Mouse (Mus musculus): ENCODE data around the gene L3mbtl2. TPM values are rescaled to one million over a fixed set of nuclear protein-coding genes. Genes with fewer than 3 reads are reported as not detected.
"Not testable (repeated sequence)": the region's sequence is repeated elsewhere in the genome, so short reads cannot be mapped to it uniquely, and the experiment has no call there.

L3mbtl2 gene
- polyA plus RNA-seq, 1 experiment from 2014 or later, result 12.5 TPM

DNA sequence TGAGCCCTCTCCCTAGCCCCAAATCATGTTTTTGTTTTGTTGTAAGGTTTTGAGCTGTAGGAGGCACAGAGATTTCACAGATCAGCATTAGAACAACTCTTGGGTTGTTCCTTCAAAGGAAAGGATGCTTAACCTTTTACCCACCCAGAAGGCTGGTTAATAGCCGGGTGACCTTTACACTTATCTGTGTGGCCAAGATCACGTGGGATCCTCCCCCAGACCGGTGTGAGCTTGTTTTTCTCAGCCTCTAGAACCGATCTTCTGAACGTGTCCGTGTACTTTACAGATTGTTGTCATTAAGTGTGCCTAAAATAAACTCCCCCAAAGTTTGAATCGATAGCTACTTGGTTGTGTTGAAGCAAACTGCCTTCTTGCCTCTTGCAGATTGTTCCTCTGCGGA, 36.9 kb downstream of the L3mbtl2 start:
- H3K27me3 ChIP-seq (ENCODE audit: control insufficient read depth, insufficient read depth, low read depth, low read length), result peaks cover 4% of the 10 kb centered on the region

DNA sequence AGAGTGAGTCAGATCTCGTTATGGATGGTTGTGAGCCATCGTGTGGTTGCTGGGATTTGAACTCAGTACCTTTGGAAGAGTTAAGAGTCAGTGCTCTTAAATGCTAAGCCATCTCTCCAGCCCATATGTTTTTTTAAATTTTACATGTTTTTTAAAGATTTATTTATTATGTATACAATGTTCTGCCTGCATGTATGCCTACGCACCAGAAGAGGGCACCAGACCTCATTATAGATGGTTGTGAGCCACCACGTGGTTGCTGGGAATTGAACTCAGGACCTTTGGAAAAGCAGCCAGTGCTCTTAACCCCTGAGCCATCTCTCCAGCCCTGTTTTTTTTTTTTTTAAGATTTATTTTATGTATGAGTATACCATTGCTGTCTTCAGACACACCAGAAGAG, 37.7 kb downstream of the L3mbtl2 start:
- H3K27ac ChIP-seq (ENCODE audit: low read length); H3K9me3 ChIP-seq (replicated peaks; ENCODE audit: control insufficient read depth, low read length); H3K4me3 ChIP-seq (ENCODE audit: low read depth, low read length); ATAC-seq (ENCODE audit: low read depth); H3K4me1 ChIP-seq (ENCODE audit: control insufficient read depth, low read depth, low read length); H3K9ac ChIP-seq (ENCODE audit: low read depth, low read length); H3K4me2 ChIP-seq (ENCODE audit: low read depth, low read length); H3K27me3 ChIP-seq (ENCODE audit: control insufficient read depth, insufficient read depth, low read depth, low read length): not testable (repeated sequence)
- H3K36me3 ChIP-seq (ENCODE audit: control insufficient read depth, insufficient read depth), result peaks cover 28% of the 10 kb centered on the region
- 75% methylated on average over 4 of the region's 4 CpGs for WGBS (ENCODE audit: insufficient replicate concordance)

More for the DNA sequence above, 36.9 kb downstream of the L3mbtl2 start:
- no peaks in the 10 kb centered on the region; the same call in 1 of the 2 replicates for H3K4me1 ChIP-seq (ENCODE audit: control insufficient read depth, low read depth, low read length)
- H3K36me3 ChIP-seq (ENCODE audit: control insufficient read depth, insufficient read depth), result peaks cover 20% of the 10 kb centered on the region
- no peak overlapping the region for H3K27ac ChIP-seq (ENCODE audit: low read length)
- 0 out of 2 replicates have a peak, but pooled peaks have one; percentile 40 for ATAC-seq (ENCODE audit: low read depth)
- H3K9ac ChIP-seq (ENCODE audit: low read depth, low read length), result no peak overlapping the region
- no peaks in the 10 kb centered on the region for H3K9me3 ChIP-seq (replicated peaks; ENCODE audit: control insufficient read depth, low read length)
- no peak overlapping the region for H3K4me3 ChIP-seq (ENCODE audit: low read depth, low read length)
- WGBS (ENCODE audit: insufficient replicate concordance), result 52% methylated on average over 8 of the region's 8 CpGs
- no peak overlapping the region for H3K4me2 ChIP-seq (ENCODE audit: low read depth, low read length)

DNA sequence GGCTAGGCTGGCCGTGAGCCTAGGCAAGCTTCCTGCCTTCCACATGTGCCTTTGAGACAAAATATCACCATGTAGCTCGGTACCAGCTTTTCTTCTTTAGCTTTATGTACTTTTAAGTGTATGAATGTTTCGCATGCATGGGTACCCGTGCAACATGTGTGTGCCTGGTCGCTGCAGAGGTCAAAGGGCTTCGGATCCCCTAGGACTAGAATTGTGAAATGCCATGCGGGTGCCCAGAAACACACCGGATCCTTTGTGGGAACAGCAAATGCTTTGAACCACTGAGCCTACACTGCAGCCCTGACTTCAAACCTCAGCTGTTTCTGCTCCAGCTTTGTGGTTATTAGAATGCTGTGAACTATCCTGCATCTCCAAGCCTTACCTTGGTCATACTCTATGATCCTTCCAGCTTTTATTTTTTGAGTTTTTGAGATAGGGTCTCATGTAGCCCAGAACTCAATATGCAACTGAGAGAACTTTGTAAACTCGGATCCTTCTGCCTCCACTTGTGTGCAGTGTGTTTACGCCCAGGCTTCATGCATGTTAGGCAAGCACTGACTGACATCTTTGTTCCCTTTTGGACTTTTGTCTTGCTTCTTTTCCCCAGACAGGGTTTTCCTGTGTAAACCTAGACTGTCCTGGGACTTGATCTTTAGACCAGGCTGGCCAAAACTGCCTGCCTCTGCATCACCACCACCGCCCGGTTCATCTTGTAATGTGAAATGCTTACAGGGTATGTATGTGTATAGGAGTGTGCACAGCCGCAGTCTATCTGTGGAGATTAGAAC, 38.8 kb downstream of the L3mbtl2 start:
- Histone ChIP-seq H3K36me3 (ENCODE audit: control insufficient read depth, insufficient read depth) (peaks cover 36% of the 10 kb centered on the region), H3K27me3 (ENCODE audit: control insufficient read depth, insufficient read depth, low read depth, low read length) (no peaks in the 10 kb centered on the region), H3K4me2 (ENCODE audit: low read depth, low read length) (no peak overlapping the region), H3K9me3 (replicated peaks; ENCODE audit: control insufficient read depth, low read length) (no peaks in the 10 kb centered on the region), H3K4me3 (ENCODE audit: low read depth, low read length) (no peak overlapping the region), H3K9ac (ENCODE audit: low read depth, low read length) (no peak overlapping the region), H3K4me1 (ENCODE audit: control insufficient read depth, low read depth, low read length) (no peaks in the 10 kb centered on the region; the same call in 1 of the 2 replicates), H3K27ac (ENCODE audit: low read length) (peak overlapping the region; percentile 29; the same call in 1 of the 2 replicates)
- ATAC-seq (ENCODE audit: low read depth), result no peak
- 78% methylated on average over 13 of the region's 13 CpGs for WGBS (ENCODE audit: insufficient replicate concordance)

DNA sequence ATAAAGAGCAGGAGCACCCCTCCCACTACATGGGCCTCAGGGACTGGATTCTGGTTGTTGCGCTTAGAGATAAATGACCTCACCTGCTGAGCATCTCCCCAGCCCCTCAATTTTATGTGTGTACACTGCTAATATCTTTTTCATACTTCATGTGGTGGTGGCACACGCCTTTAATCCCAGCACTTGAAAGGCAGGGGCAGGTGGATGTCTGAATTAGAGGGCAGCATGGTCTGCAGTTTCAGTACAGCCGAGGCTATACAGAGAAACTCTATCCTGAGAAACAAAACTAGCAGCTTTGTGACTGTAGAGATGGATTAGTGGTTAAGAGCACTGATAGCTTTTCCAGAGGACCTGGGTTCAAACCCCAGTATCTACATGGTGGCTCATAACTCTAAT, 39.4 kb downstream of the L3mbtl2 start:
- Histone ChIP-seq H3K36me3 (ENCODE audit: control insufficient read depth, insufficient read depth) (peaks cover 41% of the 10 kb centered on the region), H3K9ac (ENCODE audit: low read depth, low read length) (no peak overlapping the region), H3K4me1 (ENCODE audit: control insufficient read depth, low read depth, low read length) (no peaks in the 10 kb centered on the region; the same call in 1 of the 2 replicates), H3K4me2 (ENCODE audit: low read depth, low read length) (no peak overlapping the region), H3K27me3 (ENCODE audit: control insufficient read depth, insufficient read depth, low read depth, low read length) (no peaks in the 10 kb centered on the region), H3K9me3 (replicated peaks; ENCODE audit: control insufficient read depth, low read length) (no peaks in the 10 kb centered on the region), H3K27ac (ENCODE audit: low read length) (no peak overlapping the region; the same call in 1 of the 2 replicates), H3K4me3 (ENCODE audit: low read depth, low read length) (no peak overlapping the region)
- ATAC-seq (ENCODE audit: low read depth), result no peak
- 76% methylated on average over 3 of the region's 3 CpGs for WGBS (ENCODE audit: insufficient replicate concordance)

DNA sequence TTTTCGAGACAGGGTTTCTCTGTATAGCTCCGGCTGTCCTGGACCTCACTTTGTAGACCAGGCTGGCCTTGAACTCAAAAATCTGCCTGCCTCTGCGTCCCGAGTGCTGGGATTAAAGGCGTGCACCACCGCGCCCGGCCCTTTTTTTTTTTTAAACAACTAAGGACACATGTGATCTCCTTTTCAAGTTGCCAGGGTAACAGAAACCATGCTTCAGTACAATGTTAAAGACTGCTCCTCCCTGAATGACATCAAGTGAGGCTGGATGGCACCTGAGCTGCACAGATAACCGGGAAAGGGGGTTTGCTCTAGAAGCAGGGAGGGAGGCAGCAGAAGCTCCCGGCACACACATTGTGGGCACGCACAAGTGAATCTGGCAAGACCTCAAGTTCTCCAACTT, 45.3 kb downstream of the L3mbtl2 start:
- no peak overlapping the region for H3K4me2 ChIP-seq (ENCODE audit: low read depth, low read length)
- no peak overlapping the region for H3K9ac ChIP-seq (ENCODE audit: low read depth, low read length)
- no peaks in the 10 kb centered on the region; the same call in 1 of the 2 replicates for H3K4me1 ChIP-seq (ENCODE audit: control insufficient read depth, low read depth, low read length)
- no peak overlapping the region for H3K4me3 ChIP-seq (ENCODE audit: low read depth, low read length)
- no peaks in the 10 kb centered on the region for H3K27me3 ChIP-seq (ENCODE audit: control insufficient read depth, insufficient read depth, low read depth, low read length)
- no peaks in the 10 kb centered on the region for H3K9me3 ChIP-seq (replicated peaks; ENCODE audit: control insufficient read depth, low read length)
- H3K36me3 ChIP-seq (ENCODE audit: control insufficient read depth, insufficient read depth), result peaks cover 85% of the 10 kb centered on the region
- H3K27ac ChIP-seq (ENCODE audit: low read length), result no peak overlapping the region
- no peak for ATAC-seq (ENCODE audit: low read depth)
- 74% methylated on average over 11 of the region's 11 CpGs for WGBS (ENCODE audit: insufficient replicate concordance)

DNA sequence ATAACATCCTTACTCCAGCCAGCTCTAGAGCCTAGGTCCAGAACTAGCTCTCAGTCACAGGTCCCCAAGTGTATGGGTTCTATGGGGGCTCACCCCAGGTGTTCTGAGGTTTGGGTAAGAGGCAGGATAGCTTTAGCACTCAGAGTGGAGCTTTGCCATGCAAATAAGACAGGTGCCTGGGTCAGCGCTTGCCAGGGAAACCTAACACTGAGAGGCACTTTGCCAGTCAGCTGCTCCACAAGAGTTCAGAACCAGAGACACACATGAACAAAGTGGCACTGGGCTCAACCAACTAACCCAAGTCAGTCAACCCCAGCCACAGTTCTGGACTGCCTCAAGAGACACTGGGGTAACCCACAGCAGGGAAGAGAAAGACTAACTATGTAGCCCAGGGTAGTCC, 46.0 kb downstream of the L3mbtl2 start:
- ATAC-seq (ENCODE audit: low read depth), result no peak
- WGBS (ENCODE audit: insufficient replicate concordance), result 100% methylated on average over 1 of the region's 1 CpGs
- Histone ChIP-seq H3K9ac (ENCODE audit: low read depth, low read length) (no peak overlapping the region), H3K27ac (ENCODE audit: low read length) (no peak overlapping the region), H3K27me3 (ENCODE audit: control insufficient read depth, insufficient read depth, low read depth, low read length) (no peaks in the 10 kb centered on the region), H3K9me3 (replicated peaks; ENCODE audit: control insufficient read depth, low read length) (no peaks in the 10 kb centered on the region), H3K36me3 (ENCODE audit: control insufficient read depth, insufficient read depth) (peaks cover 82% of the 10 kb centered on the region), H3K4me2 (ENCODE audit: low read depth, low read length) (no peak overlapping the region), H3K4me3 (ENCODE audit: low read depth, low read length) (no peak overlapping the region), H3K4me1 (ENCODE audit: control insufficient read depth, low read depth, low read length) (no peaks in the 10 kb centered on the region; the same call in 1 of the 2 replicates)

DNA sequence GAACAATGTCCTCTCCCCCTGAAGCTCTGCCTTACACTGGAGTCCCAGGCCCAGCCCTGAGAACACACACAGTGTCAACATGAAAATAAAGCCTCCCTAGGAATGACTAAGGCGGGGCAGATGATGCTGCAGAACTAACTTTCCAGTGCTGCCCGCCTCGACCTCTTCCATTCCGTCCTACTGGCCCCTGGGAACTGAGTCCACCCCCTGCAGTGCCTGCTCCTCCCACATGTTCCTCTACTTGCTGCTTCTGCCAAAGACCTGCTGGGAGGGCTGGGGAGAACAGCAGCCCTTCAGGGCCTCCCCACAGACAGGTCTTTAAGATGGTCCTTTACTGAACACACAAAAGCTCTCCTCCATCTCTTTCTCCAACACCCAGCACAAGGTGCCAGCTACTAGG, 47.1 kb downstream of the L3mbtl2 start:
- no peak for ATAC-seq (ENCODE audit: low read depth)

DNA sequence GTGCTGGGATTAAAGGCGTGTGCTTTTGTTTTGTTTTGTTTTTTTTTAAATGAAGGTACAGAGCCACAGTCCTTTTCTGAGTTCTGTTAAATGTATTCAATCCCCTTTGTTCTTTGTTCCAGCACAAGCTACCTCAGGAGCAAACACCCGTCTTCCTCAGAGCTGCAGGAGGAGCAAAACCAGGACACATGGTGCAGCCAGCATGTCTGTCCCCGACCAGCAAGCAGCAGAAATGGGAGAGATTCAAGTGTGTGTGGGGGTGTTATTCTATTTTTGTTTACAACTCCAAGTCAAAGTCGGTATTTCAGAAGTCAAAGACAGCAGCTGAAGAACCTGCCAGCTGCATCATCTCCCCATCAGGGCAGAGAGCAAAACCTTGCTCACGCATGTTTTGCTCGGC, 50.1 kb downstream of the L3mbtl2 start:
- WGBS (ENCODE audit: insufficient replicate concordance), result 84% methylated on average over 6 of the region's 6 CpGs
- Histone ChIP-seq H3K36me3 (ENCODE audit: control insufficient read depth, insufficient read depth) (peaks cover 85% of the 10 kb centered on the region), H3K27ac (ENCODE audit: low read length) (no peak overlapping the region), H3K4me2 (ENCODE audit: low read depth, low read length) (no peak overlapping the region), H3K4me1 (ENCODE audit: control insufficient read depth, low read depth, low read length) (no peaks in the 10 kb centered on the region; the same call in 1 of the 2 replicates), H3K9me3 (replicated peaks; ENCODE audit: control insufficient read depth, low read length) (no peaks in the 10 kb centered on the region), H3K27me3 (ENCODE audit: control insufficient read depth, insufficient read depth, low read depth, low read length) (no peaks in the 10 kb centered on the region), H3K4me3 (ENCODE audit: low read depth, low read length) (no peak overlapping the region), H3K9ac (ENCODE audit: low read depth, low read length) (no peak overlapping the region)
- no peak for ATAC-seq (ENCODE audit: low read depth)

More for the DNA sequence above, 47.1 kb downstream of the L3mbtl2 start:
- Histone ChIP-seq H3K27me3 (ENCODE audit: control insufficient read depth, insufficient read depth, low read depth, low read length) (no peaks in the 10 kb centered on the region), H3K36me3 (ENCODE audit: control insufficient read depth, insufficient read depth) (peaks cover 80% of the 10 kb centered on the region), H3K4me1 (ENCODE audit: control insufficient read depth, low read depth, low read length) (no peaks in the 10 kb centered on the region; the same call in 1 of the 2 replicates), H3K9me3 (replicated peaks; ENCODE audit: control insufficient read depth, low read length) (no peaks in the 10 kb centered on the region), H3K27ac (ENCODE audit: low read length) (no peak overlapping the region), H3K9ac (ENCODE audit: low read depth, low read length) (no peak overlapping the region), H3K4me3 (ENCODE audit: low read depth, low read length) (no peak overlapping the region), H3K4me2 (ENCODE audit: low read depth, low read length) (no peak overlapping the region)
- WGBS (ENCODE audit: insufficient replicate concordance), result 89% methylated on average over 4 of the region's 4 CpGs

DNA sequence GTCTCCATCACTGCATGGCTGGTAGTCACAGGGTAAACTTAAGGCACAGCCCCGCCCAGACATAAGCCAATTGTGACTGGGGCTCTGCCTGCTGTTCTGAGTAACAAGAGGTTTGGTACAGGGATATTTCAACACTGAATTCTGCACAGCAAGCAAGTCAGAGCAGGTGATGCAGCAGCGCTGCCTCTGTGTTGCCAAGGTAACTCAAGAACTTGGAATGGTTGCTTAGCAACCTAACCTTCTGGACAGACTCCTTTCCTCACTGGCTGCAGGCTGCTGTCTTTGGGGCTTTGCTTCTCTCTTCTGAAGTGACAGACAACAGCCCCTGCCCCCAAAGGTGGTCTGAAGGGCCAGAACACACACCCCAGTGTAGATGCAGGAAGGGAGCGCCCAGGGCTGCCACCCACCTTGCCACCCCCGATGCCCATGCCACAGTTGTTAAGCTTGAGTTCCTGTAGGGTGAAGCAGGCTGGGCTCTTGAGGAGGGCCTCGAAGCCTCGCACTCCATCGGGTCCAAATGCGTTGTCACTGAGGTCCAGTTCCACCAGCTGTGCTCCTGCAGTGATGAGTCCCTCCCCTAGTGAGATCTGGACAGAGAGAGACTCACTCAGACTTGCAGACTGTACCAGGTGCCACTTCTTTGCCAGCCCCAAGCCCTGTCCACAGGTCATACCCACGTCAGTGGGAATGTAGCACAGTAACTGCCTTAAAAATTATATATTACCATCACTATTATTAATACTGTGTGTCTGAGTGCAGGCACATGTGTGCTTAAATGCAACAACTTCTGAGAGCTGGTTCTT, 54.8 kb downstream of the L3mbtl2 start:
- Histone ChIP-seq H3K9me3 (replicated peaks; ENCODE audit: control insufficient read depth, low read length) (no peaks in the 10 kb centered on the region), H3K4me1 (ENCODE audit: control insufficient read depth, low read depth, low read length) (no peaks in the 10 kb centered on the region), H3K27ac (ENCODE audit: low read length) (no peak overlapping the region), H3K4me2 (ENCODE audit: low read depth, low read length) (no peak overlapping the region), H3K27me3 (ENCODE audit: control insufficient read depth, insufficient read depth, low read depth, low read length) (no peaks in the 10 kb centered on the region), H3K36me3 (ENCODE audit: control insufficient read depth, insufficient read depth) (peaks cover 90% of the 10 kb centered on the region), H3K4me3 (ENCODE audit: low read depth, low read length) (no peak overlapping the region), H3K9ac (ENCODE audit: low read depth, low read length) (no peak overlapping the region)
- no peak for ATAC-seq (ENCODE audit: low read depth)
- WGBS (ENCODE audit: insufficient replicate concordance), result 89% methylated on average over 9 of the region's 9 CpGs
